Mouse (Mus musculus): ENCODE measurements around the gene Cenpn. TPM values are rescaled to one million over a fixed set of nuclear protein-coding genes. Genes with fewer than 3 reads are reported as not detected.

The Cenpn gene
- 1.7 and 2.1 TPM in 2 replicates for polyA plus RNA-seq (2012; rRNA removed)

DNA sequence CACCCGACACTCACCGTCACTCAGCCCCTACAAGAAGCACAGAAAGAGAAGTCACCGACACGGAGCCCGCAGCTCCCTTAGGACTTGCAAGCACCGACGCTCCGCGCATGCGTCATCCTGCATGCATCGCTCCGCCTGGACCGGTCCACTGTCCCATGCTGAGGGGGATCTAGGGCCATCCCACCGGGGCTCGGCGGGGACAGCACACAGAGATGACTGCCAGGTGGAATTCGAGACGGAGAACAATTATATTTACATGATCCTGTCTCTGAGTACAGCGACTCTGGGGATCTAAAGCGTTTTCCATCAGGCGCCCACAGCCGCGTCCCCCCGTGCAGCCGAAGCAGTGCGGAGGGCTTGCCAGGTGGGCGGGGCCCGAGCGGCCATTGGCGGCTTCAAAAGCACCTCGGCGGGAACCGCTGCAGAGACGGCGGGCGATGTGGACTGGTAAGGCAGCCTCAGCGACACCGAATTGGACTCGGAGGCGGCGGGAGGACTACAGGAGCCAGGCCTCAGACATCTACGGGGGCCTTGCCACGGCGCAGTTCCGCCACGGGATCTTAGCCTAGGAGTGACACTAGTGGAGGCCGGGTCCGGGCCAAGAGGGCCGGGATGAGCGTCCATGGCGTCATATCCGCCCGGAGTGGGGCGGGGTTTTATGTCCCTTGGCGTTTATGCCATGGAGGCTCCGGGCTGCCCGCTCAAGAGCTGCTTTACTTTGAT lies at the start of gene Cenpn, which contains the start of gene Cmc2:
Gene Cenpn, plus strand, starts transcription at position 394 of the 723 bp plus-strand sequence.
Gene Cmc2, minus strand, starts transcription at position 119 of the 723 bp plus-strand sequence.
- peak; percentile 75 to 90 for DNase-seq (ENCODE audit: extremely low spot score in 1 of 2, low spot score in 1 of 2)

DNA sequence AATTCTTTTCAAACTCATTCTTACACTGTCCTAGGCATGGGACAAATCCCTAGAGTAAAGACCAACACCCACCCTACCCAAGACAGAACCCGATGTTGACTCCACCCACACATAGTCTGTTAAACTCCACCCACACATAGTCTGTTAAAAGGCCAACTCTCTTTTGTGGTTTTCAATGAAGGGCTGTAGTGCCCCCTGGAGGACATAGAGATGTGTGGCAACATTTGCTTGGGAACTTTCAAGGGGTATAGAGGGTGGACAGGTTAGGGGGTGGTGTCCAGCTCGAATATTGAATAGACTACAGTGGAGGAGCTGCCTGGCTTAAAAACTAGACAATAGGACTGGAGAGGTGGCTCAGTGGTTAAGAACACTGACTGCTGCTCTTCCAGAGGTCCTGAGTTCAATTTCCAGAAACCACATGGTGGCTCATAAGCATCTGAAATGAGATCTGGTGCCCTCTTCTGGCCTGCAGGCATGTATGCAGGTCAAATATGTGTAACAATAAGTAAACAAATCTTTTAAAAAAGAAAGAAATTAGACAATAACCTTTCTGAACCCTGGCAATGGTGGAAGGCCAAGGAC lies 48.7 kb upstream of the Cenpn start:
- peak in 1 of 2 experiments; percentile 52 for DNase-seq (ENCODE audit: extremely low spot score in 1 of 2, low spot score in 1 of 2)

DNA sequence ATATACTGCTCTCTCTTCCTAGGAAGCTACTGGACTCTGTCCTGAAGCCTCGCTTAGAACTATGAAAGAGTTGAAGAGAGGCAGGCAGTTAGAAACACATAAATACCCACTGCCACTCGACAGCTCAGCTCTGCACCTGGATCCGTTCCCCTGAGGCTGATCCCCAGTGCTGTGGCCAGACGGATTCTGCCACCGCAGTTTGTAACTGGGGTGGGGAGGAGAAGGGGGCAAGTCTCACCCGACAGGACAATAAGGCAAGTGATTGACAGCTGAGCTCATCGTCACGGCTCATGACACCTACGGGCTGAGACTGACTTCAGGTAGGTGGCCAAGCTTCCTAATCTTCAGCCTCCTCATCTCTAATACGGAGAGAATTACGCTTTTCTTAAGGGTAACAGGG lies 47.9 kb upstream of the Cenpn start:
- no peak for DNase-seq (ENCODE audit: extremely low spot score in 1 of 2, low spot score in 1 of 2)

DNA sequence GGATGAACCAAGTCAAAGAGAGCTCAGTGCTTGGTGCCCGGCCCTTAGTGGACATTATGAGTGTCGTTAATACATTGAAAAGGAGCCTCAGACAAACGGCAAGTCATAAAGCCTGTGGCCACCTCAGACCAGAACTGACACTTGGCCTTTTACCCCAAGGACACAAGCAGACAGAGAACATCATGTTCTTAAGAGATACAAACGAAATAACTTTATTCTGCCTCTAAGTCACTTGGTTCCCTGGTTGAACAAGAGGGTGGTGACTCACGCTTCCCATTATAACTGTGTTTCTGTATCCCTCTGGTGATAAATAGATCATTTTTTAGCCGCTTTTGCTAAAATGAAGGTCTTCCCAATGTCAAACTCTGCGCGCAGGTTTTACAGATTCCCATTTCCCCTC lies 47.5 kb upstream of the Cenpn start:
- DNase-seq (ENCODE audit: extremely low spot score in 1 of 2, low spot score in 1 of 2), result peak in 1 of 2 experiments; percentile 35

DNA sequence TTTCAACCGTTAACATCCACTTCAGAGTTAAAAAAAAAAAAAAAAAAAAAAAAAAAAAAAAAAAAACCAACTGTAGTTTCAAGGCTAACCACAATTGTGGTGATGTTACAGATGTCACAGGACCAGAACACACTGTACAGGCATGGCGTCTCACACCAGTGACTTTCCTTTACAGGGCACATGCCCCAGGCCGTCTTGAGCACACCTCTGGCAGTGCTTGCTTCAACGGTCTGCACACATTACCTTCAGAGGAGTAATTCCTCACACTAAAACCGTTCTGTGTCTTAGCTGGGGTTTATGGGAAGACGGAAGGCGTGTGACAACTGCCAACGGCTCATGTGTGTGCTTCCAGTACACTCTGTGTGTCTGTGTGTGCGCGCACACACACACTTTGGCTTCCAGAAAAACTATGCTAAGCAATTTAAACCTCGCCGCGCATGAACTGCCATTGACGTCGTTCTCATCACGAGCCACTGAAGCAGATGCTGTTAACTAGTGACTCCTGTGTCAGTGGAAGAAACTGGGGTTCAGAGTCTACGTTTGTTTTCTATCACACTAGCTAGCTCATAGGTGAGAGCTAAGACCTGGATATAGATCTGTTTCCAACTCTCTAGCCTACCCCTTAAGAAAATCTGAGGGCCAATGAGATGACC lies 45.6 kb upstream of the Cenpn start:
- DNase-seq (ENCODE audit: extremely low spot score in 1 of 2, low spot score in 1 of 2), result no peak

DNA sequence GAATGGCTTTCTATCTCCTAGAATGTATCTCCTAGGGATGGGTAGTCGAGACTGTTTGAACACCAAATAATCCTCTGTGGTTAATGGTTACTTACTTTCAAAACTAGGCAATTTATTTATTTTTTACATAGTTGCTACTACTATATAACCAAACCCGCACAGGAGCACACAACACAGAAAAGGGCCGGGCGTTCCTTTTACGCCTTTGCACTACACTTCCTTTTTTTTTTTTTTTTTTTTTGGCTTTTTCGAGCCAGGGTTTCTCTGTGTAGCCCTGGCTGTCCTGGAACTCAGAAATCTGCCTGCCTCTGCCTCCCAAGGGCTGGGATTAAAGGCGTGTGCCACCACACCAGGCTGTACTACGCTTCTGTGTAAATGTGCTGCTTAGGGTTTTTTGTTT lies 40.1 kb upstream of the Cenpn start:
- no peak for DNase-seq (ENCODE audit: extremely low spot score in 1 of 2, low spot score in 1 of 2)

DNA sequence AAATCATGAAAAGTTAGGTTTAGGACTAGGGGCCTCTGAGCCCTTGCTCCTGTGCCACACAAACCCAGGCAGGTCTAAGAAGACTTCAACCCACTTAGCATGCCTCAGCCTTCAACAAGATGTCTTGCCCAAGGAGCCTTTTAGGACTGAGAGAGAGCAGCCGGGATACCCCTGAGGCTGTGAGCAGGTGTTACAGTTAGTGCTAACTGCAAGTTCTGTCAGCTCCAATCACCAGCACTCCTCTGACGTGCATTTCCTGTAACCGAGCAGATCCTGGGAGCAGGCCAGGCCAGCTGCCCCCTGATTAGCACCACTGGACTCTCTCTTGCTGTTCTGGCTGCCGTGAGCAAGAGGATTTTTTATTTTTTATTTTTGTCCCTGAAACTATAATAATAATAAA lies 33.7 kb upstream of the Cenpn start:
- DNase-seq (ENCODE audit: extremely low spot score in 1 of 2, low spot score in 1 of 2), result no peak

DNA sequence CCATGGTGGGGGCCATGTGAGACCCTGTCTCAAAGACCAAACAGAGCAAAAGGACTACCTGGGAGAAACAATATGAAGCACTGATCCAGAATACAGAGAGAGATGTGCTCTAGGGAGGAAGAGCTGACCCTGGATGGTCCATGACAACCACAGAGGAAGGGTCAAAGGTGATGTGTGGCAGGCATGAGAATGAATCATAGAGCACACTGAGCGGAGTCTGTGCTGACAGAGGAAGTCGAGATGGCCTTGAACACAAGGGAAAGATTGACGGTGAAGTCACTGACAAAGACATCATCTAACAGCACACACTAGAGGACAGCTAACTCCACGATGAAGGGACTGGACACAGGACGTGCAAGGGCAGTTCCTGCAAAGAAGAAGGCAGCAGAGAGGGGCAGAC lies 30.1 kb upstream of the Cenpn start:
- DNase-seq (ENCODE audit: extremely low spot score in 1 of 2, low spot score in 1 of 2), result no peak

DNA sequence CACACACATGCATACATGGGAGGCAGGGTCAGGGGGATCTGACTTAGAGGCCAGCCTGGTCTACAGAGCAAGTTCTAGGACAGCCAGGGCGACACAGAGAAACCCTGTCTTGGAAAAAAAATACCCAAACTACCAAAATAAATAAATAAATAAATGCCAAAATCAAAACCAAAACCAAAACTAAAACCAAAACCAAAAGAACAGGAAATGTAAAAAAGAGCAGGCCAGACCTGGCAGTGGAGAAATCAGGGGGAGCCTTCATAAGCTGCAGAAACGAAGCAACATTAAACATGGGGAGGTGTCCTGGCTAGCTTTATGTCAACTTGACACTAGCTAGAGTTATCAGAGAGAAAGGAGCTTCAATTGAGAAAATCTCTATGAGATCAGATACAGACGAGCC lies 29.4 kb upstream of the Cenpn start:
- no peak for DNase-seq (ENCODE audit: extremely low spot score in 1 of 2, low spot score in 1 of 2)

DNA sequence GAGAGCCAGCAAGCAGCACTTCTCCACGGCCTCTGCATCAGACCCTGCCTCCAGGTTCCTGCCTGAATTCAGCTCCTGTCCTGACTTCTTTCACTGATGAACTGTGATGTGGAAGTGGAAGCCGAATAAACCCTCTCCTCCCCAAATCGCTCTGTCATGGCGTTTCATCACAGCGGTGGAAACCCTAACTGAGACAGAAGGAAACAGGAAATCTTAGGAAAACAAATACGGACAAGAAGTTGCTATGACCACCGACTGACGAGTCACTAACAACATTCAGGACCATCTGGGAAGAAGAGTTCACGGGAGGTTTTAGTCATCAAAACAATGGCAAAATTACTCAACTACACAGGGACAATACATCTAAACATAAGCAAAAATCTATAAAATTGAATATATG lies 28.9 kb upstream of the Cenpn start:
- no peak for DNase-seq (ENCODE audit: extremely low spot score in 1 of 2, low spot score in 1 of 2)

DNA sequence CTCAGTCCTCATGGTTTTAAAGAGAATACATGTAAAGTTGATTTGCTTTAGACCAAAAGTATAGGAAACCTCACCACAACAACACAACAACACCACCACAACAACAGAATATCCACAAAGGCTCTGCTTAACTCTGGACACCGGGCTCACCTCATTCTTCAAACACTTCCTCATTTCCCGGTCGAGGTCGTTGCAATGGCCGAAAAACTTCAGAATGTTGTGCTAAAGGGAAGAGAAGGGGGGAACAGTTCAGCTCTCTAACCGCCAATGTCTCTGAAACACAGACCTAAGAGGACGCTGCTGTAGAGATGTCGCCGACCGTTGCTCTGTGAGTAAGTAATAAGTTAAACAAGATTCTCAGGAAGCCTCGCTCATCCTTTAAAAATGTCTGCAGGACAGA lies 27.6 kb upstream of the Cenpn start:
- DNase-seq (ENCODE audit: extremely low spot score in 1 of 2, low spot score in 1 of 2), result no peak

DNA sequence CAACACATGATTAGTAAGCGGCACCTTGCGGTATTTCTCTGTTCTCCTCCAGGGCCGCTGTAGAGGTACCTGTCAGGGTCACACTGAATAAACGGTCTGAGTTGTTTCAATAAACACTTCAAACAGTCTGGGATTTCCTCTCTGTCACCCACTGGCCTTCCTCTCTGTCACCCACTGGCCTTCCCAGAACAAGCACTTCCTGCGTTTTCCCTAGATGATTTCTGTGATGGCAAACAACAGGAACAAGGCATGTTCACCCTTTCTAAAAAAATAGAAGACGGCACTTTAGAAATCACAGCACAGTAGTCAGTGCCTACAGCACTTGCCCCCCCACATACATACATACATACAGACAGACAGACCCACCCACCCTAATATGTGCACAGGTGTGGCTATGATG lies 26.0 kb upstream of the Cenpn start:
- no peak for DNase-seq (ENCODE audit: extremely low spot score in 1 of 2, low spot score in 1 of 2)

DNA sequence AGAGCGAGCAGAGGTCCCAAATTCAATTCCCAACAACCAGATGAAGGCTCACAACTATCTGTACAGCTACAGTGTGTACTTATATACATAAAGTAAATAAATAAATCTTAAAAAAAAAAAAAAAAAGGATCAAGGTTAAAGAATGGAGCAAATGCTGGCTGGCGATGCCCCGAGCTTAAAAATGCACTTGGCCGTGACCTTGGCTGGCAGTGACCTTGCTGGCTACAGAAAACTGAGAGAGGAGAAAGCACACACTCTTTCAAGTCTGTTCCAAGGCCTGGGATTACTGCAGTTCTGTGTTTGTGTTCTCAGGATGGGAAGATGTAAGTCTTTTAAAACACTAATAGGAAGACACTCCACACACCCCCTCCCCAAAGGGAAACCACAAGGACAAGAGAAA lies 16.8 kb upstream of the Cenpn start:
- DNase-seq (ENCODE audit: extremely low spot score in 1 of 2, low spot score in 1 of 2), result no peak

DNA sequence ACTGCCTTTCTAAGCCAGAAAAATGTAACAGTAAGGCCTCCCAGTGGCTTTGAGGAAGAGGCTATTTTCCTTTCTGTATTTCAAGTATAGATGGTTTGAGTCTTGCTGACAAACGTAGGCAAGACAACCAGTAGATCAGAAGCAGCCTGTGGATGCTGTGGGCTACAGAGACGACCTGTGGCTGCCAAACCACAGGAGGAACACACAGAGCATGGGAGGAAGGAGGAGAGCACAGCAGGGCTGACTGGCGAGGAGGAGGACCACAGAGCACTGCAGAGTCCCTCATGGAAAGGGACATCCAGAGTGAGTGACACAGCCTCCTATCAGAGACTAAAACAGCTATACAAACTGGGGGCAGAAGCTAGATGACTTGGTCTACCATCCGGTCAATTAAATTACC lies 16.3 kb upstream of the Cenpn start:
- DNase-seq (ENCODE audit: extremely low spot score in 1 of 2, low spot score in 1 of 2), result no peak

DNA sequence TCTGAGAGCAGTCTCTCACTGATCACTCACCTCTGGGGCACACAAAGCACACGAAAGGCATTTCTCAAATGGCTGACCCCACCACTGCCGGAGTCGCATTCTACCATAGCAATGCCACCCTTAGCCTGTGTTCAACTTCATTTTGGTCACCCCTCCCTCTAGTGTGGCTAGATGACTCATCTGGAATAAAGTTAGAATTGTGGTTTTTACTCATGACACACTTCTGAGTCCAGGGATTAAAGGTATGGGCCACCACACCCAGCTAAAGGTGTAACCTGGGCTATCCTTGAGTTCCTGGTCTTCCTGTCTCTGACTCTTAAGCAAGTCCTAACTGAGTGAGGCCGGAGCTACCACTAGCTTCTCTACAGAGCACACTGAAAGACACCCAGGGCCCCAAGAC lies 15.7 kb upstream of the Cenpn start:
- DNase-seq (ENCODE audit: extremely low spot score in 1 of 2, low spot score in 1 of 2), result no peak

DNA sequence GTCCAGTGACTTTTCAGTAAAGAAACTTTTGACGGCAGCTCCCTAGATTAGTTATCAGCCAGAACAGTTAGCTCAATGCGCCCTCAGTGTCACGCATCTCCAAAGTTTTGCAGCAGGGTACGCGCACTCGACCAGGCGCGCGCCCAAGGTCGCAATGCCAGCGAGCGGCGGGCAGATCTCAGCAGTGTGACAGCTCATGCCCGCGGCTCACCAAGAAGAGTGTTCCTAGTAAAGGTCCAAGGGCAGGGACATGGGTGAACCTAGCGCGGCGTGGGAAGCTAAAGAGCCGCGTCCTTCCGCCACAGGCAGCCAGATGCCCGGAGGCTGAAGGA lies 559 bp upstream of the Cenpn start:
- peak in 1 of 2 experiments; percentile 35 for DNase-seq (ENCODE audit: extremely low spot score in 1 of 2, low spot score in 1 of 2)

DNA sequence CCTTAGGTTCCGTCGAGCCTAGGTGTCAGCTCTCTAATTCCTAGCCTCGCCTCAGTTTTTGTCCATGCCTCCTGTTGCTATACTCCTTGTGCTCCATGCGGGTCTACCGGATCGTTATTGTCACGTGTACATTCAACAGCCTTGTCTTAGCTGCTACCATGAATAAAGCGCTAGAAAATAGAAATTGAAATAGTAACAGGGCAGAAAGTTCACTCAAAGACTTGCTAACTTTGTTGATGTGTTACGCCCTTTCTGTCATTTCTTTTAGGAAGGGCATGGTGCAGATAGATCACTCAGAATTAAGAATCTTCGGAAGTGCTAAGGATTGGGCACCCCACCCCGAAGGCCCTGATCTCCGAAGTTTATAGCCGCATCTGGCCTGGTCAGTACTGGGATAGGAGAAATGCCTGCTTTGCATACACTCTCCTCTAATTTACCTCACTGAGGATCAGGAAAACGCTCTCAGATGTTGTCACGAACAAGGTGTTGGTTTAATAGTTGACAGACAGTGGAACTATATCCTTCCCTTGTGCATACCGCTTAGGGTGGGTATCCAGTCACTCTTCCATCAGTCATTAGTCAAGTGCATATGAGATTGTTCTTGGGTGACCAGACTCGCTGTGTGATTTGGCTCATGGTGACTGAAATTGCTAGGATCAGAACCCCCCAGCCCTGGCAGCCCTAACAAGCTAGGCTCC lies 679 bp downstream of the Cenpn start:
- no peak for DNase-seq (ENCODE audit: extremely low spot score in 1 of 2, low spot score in 1 of 2)

DNA sequence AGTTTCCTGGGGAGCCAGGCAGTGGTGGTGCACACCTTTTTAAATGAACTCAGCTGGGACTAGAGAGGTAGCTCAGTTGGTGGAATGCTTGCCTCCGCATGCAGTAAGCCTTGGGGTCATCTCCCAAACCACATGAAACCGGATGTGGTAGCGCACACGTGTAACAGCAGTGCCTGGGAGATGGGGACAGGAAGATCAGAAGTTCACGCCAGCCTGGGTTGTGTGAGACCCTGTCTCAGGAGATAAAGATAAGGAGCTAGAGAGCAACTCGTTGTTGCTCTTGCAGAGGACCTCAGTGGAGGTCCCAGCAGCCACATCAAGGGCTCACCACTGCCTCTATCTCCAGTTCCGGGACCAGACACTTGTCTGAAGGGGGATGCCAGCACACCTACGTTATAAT lies 2.0 kb downstream of the Cenpn start:
- no peak for DNase-seq (ENCODE audit: extremely low spot score in 1 of 2, low spot score in 1 of 2)

DNA sequence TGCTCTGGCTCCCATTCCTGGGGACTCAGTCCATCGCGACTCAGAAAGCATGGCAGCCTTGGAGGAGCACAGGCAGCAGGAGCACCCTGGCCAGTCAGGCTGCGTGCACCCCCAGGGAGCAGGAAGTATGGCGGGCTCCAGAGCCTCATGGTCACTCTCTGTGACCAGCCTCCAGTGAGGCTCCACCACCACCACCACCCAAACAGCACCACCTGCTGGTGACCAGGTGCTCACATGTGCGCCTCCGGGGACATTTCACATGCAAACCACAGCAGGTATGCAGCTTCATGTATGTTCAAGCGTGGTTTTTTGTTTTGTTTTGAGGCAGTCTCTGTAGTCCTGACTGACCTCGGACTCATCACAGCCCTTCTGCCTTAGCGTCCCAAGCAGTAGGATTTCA lies 6.3 kb downstream of the Cenpn start:
- DNase-seq (ENCODE audit: extremely low spot score in 1 of 2, low spot score in 1 of 2), result no peak

DNA sequence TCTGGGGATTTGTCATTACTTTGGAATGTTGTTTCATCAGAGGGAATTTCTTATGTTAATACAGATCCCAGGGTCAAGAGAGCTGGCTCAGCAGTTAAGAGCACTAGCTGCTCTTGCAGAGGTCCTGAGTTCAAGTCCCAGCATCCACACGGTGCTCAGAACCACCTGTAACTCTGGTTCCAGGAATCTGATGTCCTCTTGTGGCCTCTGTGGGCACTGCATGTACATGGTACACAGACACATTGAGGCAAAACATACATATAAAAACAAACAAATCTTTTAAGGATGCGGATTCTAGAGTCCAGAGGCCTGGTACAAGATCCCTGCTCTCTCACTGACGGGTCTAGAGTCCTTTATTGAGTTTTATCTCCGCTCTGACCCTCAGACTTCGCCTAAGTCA lies 7.1 kb downstream of the Cenpn start:
- no peak for DNase-seq (ENCODE audit: extremely low spot score in 1 of 2, low spot score in 1 of 2)

DNA sequence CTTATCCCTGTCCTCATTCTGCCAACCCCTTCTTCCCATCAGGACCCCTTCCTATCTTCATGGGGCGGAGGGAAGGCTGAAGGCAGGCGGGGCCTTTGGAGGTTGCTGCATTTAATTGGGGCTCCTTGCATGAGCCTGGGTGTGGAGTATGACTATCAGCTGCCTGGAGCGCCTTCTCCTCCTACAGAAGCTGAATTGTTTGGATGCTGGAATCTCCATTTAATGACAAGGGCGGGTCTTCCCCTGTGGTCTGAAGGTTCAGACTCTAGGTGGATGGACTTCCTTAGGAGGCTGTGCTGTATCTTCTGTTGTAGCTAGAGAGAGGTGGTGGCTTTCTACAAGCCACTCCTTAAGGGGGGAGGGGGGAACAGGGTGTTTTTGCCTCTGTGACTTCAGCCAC lies 13.4 kb downstream of the Cenpn start:
- no peak for DNase-seq (ENCODE audit: extremely low spot score in 1 of 2, low spot score in 1 of 2)

DNA sequence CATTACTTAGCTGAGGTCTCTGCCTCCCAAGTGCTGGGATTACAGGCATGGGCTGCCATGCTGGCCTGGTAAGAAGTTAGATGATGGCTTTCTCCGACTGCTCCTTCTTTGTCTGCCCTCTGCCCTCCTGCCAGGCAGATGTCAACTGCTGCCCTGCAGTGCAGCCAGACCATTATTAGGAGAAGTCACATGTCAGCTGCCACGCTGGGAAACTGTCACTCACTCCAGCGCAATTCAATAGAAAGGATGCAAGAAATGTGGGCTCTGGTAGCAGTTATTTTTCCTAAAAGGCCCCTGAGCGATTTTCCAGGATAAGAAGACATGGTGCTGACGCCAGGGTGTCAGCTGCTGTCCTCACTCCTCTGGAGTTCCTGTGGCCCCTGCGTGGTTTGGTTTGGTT lies 14.0 kb downstream of the Cenpn start:
- DNase-seq (ENCODE audit: extremely low spot score in 1 of 2, low spot score in 1 of 2), result no peak

Measured in frontal cortex, adult 2 months (tissue).